Mouse (Mus musculus): ENCODE measurements around the gene Spryd7.

Gene Spryd7

DNA sequence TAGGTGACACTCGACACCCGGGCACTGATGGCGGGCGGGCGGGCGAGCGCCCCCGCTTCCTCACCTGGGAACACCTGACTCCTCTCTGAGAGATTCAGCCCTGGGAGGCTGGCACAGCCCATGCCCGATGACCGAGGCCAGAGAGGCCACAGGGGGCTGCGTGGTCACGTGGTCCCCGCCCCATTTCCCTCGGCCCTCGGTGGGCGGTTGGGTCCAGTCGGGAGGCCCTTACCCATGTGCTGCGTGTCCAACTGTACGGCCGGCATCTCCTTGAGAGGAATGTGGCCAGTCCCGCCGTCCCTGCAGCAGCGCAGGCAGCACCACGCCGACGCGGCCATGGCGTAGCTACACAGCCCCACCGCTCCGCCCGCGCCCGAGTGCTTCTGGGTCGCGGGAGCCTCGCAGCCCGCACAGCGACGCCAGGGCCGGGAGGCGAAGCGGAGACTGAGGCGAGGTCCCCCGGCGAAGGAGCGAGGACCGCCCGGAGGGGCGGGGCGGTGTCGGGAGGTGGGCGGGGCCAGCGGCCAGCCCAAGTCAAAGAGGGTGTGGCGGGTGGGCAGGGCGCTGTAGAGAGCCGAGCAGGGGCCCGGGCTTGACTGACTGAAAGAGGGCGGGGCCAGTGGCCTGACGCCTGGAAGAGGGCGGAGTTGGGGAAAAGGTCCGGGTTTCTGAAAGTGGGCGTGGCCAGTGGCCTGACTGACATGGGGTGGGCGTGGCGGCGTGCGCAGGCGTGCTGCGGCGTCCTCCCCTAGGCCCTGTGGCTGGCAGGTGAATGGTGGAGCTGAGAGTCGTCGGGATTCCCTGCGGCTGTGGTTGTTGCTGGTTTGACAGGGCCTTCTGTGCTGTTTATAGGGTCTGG lies at the start of gene Spryd7:
TSS of gene Spryd7 (minus strand) at position 598 of the 859 bp plus-strand sequence.
- WGBS: under 1% methylated on average over 72 of the region's 72 CpGs

DNA sequence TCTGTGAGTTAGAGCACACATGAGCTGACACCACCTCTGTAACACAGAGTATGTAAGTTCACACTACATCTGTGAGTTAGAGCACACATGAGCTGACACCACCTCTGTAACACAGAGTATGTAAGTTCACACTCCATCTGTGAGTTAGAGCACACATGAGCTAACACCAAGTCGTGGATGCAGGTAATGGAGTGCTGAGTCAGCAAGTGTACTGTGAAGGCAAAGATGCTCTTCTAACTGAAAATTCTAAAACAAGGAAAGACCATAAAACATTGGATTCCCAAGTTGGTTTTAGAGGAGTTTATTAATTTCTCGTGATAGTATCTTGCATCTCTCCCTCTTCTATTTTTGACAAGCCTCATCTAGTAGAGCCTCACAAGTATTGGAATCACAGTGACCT lies 49.4 kb upstream of the Spryd7 start:
- 75% methylated on average over 2 of the region's 2 CpGs for WGBS

GRCm38 (mm10) chr14:61604081-61604480 lies 47.4 kb upstream of the Spryd7 start:
- WGBS: 72% methylated on average over 3 of the region's 3 CpGs

DNA sequence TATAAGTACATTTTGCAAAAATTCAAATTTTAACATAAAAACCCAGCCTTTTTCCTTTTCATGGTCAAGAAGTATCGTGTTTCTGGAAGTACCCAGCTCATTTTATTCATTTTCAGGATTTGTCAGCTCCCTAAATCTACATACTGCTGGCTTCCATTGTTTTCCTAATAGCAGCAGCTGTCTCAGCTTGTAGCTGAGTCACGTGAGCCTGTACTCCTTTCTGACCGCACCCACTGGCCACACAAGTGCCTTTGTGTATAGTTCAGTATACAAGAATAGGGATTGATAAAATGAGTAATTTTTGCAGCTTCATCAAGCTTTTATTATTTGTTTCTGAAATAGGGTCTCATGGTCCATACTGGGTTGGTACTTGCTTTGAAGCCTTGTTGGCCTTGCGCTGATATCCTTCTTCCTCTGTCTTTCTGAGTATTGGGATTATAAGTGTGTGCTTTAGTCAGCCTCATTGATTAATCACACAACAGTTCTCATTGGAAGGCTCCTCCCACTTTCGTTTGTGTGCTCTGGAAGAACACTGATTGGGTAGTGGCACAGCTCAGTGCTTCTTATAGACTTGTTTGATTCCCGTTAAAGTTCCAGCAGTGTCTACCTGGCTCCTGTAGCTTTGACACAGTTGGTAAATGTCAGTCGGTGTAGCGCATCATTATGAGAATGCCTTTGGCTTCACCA lies 46.5 kb upstream of the Spryd7 start:
- 68% methylated on average over 8 of the region's 8 CpGs for WGBS

DNA sequence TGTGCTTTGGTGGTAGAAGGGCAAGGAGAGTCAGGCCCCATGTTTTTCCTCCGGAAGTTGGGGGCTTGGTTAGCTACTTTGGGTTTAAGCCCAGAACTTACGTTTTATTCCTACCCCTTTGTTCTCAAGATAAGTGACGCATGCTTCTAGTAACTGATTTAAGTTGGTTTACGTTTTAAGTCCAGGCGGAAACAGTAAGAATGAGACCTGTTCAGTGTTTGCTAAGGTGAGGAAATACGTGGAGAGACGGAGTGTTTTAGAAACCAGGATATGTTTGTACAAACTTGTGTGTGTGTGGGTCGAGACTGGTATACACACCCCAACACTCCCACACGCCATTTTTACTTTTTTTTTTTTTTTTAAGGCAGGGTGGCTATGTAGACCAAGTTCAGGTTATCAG lies 44.7 kb upstream of the Spryd7 start:
- 66% methylated on average over 9 of the region's 9 CpGs for WGBS

DNA sequence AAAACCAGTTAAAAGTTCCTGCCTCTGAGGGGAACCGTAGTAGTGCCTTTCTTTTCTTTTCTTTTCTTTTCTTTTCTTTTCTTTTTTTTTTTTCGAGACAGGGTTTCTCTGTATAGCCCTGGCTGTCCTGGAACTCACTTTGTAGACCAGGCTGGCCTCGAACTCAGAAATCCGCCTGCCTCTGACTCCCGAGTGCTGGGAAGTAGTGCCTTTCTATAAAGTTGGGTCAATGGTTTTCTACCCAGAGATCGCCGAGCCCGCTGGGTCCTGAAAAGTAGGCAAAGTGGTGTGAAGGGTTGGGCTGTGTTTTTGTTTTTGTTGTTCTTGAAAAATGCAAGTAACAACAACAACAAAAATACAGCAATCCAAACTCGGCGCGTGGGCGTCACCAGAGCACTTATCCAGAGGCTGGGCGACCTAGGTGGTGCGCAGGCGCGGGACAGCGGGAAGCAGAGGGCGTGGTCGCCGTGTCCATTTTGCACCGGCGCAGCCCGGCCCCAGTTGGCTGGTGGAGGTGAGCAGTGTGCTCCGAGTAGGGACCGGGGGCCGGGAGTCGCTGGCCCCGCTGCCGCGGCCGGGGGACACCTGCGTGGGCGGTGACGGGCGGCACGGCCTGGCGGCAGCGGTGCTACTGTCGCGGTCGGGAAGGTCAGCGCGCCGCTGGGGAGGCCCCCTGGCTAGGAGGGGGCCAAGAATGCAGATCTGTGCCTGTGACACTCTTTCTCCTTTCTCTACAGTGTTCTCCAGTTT lies 42.5 kb upstream of the Spryd7 start:
- WGBS: 4% methylated on average over 44 of the region's 44 CpGs

GRCm38 (mm10) chr14:61597968-61598367 lies 41.3 kb upstream of the Spryd7 start, which contains the start of gene Trim13:
Gene Trim13, plus strand, starts transcription at chr14:61598247.
- 77% methylated on average over 5 of the region's 5 CpGs for WGBS

- WGBS: 91% methylated on average over 9 of the region's 9 CpGs
Observed at GRCm38 (mm10) chr14:61596719-61597426, 40.2 kb upstream of the Spryd7 start.

DNA sequence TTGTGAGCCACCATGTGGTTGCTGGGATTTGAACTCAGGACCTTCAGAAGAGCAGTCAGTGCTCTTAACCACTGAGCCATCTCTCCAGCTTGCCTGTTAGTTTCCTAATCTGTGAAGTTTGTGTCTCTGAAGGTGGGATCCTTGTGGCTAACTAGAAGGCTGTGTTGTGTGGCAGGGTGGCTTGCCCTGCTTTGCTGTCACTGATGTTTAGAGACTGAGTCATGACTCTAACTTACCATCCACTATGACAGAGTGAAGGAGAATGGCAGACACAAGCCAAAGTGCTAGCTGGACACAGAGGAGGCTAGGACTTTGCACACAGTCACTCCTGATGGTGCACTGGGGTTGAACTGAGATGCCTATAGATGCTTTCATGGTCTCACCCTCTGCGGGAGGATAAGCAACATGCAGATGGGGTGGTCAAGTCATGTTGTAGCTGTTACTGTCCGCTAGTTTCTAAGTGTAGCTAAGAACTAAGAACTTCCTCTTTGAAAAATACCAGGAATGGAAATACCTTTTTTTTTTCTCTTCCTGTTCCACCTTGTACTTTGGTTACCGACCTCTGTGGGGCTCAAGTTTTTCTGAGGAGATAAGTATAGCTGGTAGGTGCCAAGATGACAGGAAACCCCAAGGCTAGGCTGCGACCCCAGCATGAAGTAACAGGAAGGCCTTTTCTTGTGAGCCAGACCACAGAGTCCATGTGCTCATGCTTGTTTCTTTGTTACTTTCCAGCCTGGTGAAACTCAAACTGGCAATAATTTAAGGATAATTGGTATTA lies 32.8 kb upstream of the Spryd7 start:
- WGBS: 75% methylated on average over 4 of the region's 4 CpGs

GRCm38 (mm10) chr14:61575941-61576340 lies 19.3 kb upstream of the Spryd7 start:
- WGBS: 87% methylated on average over 8 of the region's 8 CpGs

GRCm38 (mm10) chr14:61575066-61575465 lies 18.4 kb upstream of the Spryd7 start:
- WGBS: 78% methylated on average over 10 of the region's 10 CpGs

DNA sequence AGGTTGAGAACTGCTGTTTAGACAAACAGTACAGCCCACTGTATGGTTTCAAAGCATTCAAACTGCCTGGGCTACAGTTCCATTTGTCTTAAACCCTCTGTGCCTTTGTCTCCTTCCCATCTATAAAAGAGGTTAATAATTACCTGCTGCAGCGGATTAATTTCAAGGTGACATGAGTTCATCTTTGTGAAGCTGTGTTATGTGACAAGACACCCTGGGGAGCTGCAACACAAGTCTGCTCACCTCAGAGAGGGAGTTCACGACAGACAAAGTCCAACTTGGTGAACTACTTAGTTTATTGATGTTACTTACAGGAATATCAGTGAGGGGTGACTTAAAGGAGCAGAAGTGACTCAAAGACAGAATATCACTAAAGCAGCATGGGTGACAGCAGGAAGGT lies 15.4 kb upstream of the Spryd7 start:
- WGBS: 82% methylated on average over 2 of the region's 2 CpGs

DNA sequence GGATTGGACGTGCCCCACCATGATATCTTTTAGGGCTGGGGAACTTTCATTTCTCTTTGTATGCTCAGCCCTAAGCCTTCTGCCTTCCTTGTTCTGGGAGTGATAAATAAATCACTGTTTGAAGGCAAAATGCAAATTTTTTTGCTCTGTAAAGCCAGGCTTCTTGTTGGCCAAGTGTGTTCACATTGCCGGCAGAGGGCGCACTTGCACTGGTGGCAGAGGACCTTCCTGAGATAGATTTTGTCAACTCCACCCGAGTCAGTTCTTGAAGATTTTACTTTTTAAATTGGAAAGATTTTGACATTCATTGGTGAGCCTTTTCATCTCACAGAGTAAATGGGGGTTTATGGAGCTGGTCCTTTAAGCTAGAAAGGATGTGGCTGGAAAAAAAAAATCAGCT lies 14.7 kb upstream of the Spryd7 start:
- WGBS: 11% methylated on average over 4 of the region's 4 CpGs

GRCm38 (mm10) chr14:61569344-61569743 lies 12.7 kb upstream of the Spryd7 start:
- WGBS: 76% methylated on average over 2 of the region's 2 CpGs

DNA sequence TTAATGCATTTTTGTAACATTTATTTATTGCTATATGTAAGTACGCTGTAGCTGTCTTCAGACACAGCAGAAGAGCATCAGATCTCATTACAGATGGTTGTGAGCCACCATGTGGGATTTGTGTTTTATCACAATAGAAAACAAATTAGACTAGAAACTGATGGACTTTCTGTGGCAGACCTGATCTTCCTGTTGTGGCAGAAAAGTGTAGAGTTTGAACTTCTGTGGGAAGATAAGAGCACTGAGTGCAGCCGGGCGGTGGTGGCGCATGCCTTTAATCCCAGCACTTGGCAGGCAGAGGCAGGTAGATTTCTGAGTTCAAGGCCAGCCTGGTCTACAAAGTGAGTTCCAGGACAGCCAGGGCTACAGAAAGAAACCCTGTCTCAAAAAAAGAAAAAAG lies 9.5 kb upstream of the Spryd7 start:
- WGBS: 89% methylated on average over 4 of the region's 4 CpGs

- WGBS: 77% methylated on average over 3 of the region's 3 CpGs
Observed at GRCm38 (mm10) chr14:61559856-61560255, 3.2 kb upstream of the Spryd7 start.

DNA sequence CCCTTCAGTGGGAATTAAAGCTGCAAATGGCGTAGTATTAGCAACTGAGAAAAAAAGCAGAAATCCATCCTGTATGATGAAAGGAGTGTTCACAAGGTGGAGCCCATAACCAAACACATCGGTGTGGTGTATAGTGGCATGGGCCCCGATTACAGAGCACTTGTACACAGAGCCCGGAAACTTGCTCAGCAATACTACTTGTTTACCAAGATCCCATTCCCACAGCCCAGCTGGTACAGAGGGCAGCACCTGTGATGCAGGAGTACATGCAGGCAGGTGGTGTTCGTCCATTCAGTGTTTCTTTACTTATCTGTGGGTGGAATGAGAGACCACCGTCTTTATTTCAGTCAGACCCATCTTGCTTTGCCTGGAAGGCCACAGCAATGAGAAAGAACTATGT lies 2.2 kb upstream of the Spryd7 start:
- WGBS: 93% methylated on average over 6 of the region's 6 CpGs

DNA sequence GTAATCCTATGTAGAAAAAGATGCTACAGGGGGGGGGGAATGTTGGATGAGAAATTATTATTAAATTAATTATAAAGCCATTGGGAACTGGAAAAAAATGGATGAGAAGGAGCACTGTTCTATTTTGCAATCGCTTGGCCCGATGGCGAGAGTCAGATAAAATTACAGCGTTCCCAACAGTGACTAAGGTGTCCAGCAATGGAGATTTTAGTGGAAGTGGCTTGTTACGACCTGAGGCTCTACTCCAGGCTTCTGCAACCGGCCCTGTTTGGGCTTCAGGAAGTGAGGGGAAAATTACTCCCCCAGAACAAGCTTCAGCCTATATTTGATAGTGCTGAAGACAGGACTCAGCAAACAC lies 776 bp downstream of the Spryd7 start:
- 7% methylated on average over 6 of the region's 6 CpGs for WGBS

DNA sequence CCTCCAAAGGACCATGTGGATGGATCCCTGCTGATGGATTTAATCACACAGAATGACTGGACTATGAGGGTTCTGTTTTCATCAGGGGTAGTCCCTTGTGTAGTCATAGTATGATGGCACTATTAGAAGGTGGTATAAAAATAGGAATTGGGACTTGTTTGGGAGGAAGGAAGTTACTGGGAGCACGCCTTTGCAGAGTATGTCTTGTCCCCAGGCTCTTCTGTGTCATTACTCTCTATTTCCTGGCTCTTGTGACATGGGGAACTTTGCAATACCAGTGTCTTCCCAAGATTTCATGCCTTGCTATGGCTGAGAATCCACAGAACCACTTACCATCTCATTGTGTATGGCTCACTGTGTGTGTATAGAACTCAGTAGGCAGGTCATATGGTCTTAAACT lies 8.1 kb downstream of the Spryd7 start:
- WGBS: 88% methylated on average over 1 of the region's 1 CpGs

DNA sequence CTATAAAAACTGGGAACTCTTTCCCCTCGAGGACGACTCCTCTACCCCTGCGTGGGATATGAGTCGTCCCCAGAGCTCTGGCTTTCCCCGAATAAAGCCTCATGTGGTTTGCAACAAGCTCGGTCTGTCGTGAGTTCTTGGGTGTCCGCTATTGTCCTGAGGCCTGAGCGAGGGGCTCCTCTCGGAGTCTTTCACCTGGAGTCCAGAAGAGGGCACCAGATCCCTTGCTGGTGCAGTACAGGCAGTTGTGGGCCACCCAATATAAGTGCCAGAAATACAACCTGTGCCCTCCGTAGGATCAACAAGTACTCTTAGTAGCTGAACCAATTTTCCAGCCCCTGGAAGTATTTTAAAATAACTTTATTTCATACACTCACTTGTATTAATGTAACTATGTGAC lies 18.9 kb downstream of the Spryd7 start:
- 87% methylated on average over 9 of the region's 11 CpGs for WGBS

- 79% methylated on average over 5 of the region's 5 CpGs for WGBS
Observed at GRCm38 (mm10) chr14:61536631-61537264, 19.9 kb downstream of the Spryd7 start.

All from cerebral cortex, adult 2 months (tissue).